Mouse (Mus musculus): ENCODE measurements around the gene Sstr2. TPM values are rescaled to one million over a fixed set of nuclear protein-coding genes. Genes with fewer than 3 reads are reported as not detected.

The Sstr2 gene
- total and polyA plus RNA-seq, 3 experiments: 0.77 to 0.82 TPM; not detected in 1

DNA sequence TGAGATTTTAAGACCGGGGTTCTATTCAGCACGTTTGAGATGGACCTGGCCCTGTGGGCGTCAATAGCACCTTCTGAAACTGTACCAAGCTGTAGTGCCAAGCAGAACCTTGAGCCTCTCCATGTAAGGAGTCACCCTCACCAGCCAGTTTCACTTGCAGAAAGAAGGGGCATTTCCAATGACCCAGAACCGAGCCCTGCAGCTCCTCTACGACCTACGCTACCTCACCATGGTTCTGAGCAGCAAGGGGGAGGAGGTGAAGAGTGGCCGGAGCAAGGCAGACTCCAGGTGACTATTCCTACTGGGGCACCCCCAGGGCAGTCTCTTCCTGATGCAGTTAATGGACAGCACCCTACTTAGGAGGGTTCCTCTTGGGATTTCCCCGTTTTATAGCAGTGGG lies 39.2 kb downstream of the Sstr2 start:
- Histone ChIP-seq H3K27ac (ENCODE audit: control insufficient read depth, low read depth, low read length) (no peak overlapping the region), H3K4me1 (ENCODE audit: control insufficient read depth in 1 of 2, insufficient read depth in 2 of 2, low read length in 2 of 2) (peaks cover 0 to 8% of the 10 kb centered on the region in 2 experiments; a peak in 2 of 4 replicates), H3K9ac (ENCODE audit: control insufficient read depth, low read depth, low read length, poor library complexity, severe bottlenecking) (no peak overlapping the region), H3K27me3 (ENCODE audit: control insufficient read depth in 1 of 2, insufficient read depth in 2 of 2, low read length in 2 of 2) (no peaks in the 10 kb centered on the region), H3K79me2 (ENCODE audit: control insufficient read depth, insufficient read depth, low read length, poor library complexity) (no peaks in the 10 kb centered on the region), H3K4me3 (ENCODE audit: control insufficient read depth in 1 of 2, insufficient read depth in 1 of 2, low read depth in 2 of 2, low read length in 2 of 2) (no peak overlapping the region), H3K9me3 (replicated peaks; ENCODE audit: insufficient read depth, low read length) (no peaks in the 10 kb centered on the region), H3K36me3 (ENCODE audit: control insufficient read depth in 1 of 2, insufficient read depth in 2 of 2, low read length in 2 of 2) (peaks cover 11 to 24% of the 10 kb centered on the region in 2 experiments)
- DNase-seq (ENCODE audit: low read depth, low spot score): no peak
- TF ChIP-seq ZKSCAN1 (IDR thresholded peaks at IDR 0.05; ENCODE audit: low read depth, low read length) (no peak), MYB (IDR thresholded peaks at IDR 0.05; ENCODE audit: low read depth, low read length) (no peak), MAFK (IDR thresholded peaks at IDR 0.05; ENCODE audit: borderline replicate concordance, low read depth, low read length) (no peak), MYC (IDR thresholded peaks at IDR 0.05; ENCODE audit: low read depth, low read length) (no peak), E2F4 (IDR thresholded peaks at IDR 0.05; ENCODE audit: borderline replicate concordance, low read depth, low read length) (no peak), SIN3A (IDR thresholded peaks at IDR 0.05; ENCODE audit: low read length) (no peak), GABPA (IDR thresholded peaks at IDR 0.05; ENCODE audit: low read depth, low read length) (no peak), MAX (IDR thresholded peaks at IDR 0.05; ENCODE audit: low read length) (no peak), ZMIZ1 (IDR thresholded peaks at IDR 0.05; ENCODE audit: low read depth, low read length) (no peak), POLR2AphosphoS2 (IDR thresholded peaks at IDR 0.05; ENCODE audit: low read length) (no peak), RAD21 (IDR thresholded peaks at IDR 0.05; ENCODE audit: low read depth, low read length) (no peak), CHD2 (IDR thresholded peaks at IDR 0.05; ENCODE audit: low read length) (no peak), NRF1 (IDR thresholded peaks at IDR 0.05; ENCODE audit: insufficient read depth, low read depth, low read length, poor library complexity, severe bottlenecking) (no peak), UBTF (IDR thresholded peaks at IDR 0.05; ENCODE audit: borderline replicate concordance, insufficient read depth, low read depth, low read length) (no peak)

- H3K9ac ChIP-seq (ENCODE audit: control insufficient read depth, low read depth, low read length, poor library complexity, severe bottlenecking): no peak overlapping the region
- no peak overlapping the region for H3K27ac ChIP-seq (ENCODE audit: control insufficient read depth, low read depth, low read length)
- no peak overlapping the region for H3K4me3 ChIP-seq (ENCODE audit: control insufficient read depth in 1 of 2, insufficient read depth in 1 of 2, low read depth in 2 of 2, low read length in 2 of 2)
- peaks cover 0 to 8% of the 10 kb centered on the region in 2 experiments; a peak in 2 of 4 replicates for H3K4me1 ChIP-seq (ENCODE audit: control insufficient read depth in 1 of 2, insufficient read depth in 2 of 2, low read length in 2 of 2)
- no peaks in the 10 kb centered on the region for H3K79me2 ChIP-seq (ENCODE audit: control insufficient read depth, insufficient read depth, low read length, poor library complexity)
- no peaks in the 10 kb centered on the region for H3K27me3 ChIP-seq (ENCODE audit: control insufficient read depth in 1 of 2, insufficient read depth in 2 of 2, low read length in 2 of 2)
- H3K9me3 ChIP-seq (replicated peaks; ENCODE audit: insufficient read depth, low read length): no peaks in the 10 kb centered on the region
- TF ChIP-seq ZMIZ1 (IDR thresholded peaks at IDR 0.05; ENCODE audit: low read depth, low read length) (no peak), MYB (IDR thresholded peaks at IDR 0.05; ENCODE audit: low read depth, low read length) (no peak), ETS1 (IDR thresholded peaks at IDR 0.05; ENCODE audit: low read depth, low read length) (no peak), USF1 (IDR thresholded peaks at IDR 0.05; ENCODE audit: low read depth, low read length) (no peak), RCOR1 (IDR thresholded peaks at IDR 0.05; ENCODE audit: low read depth, low read length) (no peak), MEF2A (IDR thresholded peaks at IDR 0.05; ENCODE audit: extremely low read depth, insufficient replicate concordance, low read depth, low read length, poor library complexity, severe bottlenecking) (no peak)
- DNase-seq (ENCODE audit: low read depth, low spot score): no peak
- peaks cover 11 to 27% of the 10 kb centered on the region in 2 experiments for H3K36me3 ChIP-seq (ENCODE audit: control insufficient read depth in 1 of 2, insufficient read depth in 2 of 2, low read length in 2 of 2)
These were observed 39.6 kb downstream of the Sstr2 start for GRCm38 (mm10) chr11:113658763-113659162.

Data from MEL (cell line).